Comparison of ENCODE assay signal across 8 mouse cellular contexts in the genomic region with DNA sequence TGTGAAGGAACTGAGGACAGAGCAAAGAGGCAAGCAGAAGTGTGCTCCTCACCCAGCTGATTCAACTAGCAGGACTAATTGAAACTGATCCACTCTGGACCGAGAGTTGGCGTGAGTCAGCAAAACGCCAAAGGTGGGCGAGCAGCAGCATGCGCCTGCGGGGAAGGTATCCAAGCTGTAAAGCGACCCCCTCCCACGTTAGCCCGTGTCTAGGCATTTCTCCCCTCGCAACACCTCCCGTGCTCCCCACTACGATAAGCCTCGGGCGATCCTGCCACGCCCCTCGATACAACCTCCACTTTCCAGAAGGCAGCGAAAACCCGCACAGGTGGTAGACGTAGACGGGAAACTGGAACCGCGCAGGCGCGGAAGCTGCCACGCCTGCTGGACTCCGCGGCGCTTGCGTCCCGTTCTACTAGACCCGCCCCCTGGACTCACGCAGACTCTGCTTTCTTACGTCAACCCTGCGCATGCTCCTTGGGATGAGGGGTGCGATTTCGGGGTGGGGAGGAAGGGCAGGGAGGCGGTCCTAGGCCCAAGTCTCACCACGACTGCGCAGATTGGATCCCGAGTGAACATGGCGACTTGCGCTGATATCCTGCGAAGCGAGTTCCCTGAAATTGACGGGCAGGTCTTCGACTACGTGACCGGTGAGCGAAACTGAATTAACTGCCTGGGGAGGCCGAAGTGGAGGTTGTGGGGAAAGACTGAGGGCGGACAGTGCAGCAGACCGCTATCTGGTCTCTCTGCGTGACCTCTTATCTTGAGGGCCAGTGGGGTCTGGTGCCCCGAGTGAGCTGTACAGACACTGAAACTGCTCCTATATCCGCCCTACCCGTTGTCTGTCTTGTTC. TPM values are rescaled to one million over a fixed set of nuclear protein-coding genes. Genes with fewer than 3 reads are reported as not detected.
DNase-seq lines count a peak whose midpoint lies in the region; ATAC-seq and TF ChIP-seq lines count a peak whose summit lies in the region.

Gene Abcf3 (plus strand): TSS at position 482 of the 853 bp plus-strand sequence.

- peaks cover 18% of the 10 kb centered on the region for H3K4me1 ChIP-seq in embryonic facial prominence, embryonic 13.5 days
- peaks cover 3% of the 10 kb centered on the region; the same call in 1 of the 2 replicates for H3K4me1 ChIP-seq in kidney, adult 2 months (ENCODE audit: control insufficient read depth, insufficient read depth, low read length)
- H3K4me1 ChIP-seq in limb, embryonic 12.5 days (replicated peaks): peaks cover 15% of the 10 kb centered on the region
- H3K4me1 ChIP-seq in midbrain, embryonic 15.5 days: peaks cover 17% of the 10 kb centered on the region
- peaks cover 3% of the 10 kb centered on the region; the same call in 1 of the 2 replicates for H3K4me1 ChIP-seq in spleen, adult 2 months (ENCODE audit: control insufficient read depth, insufficient read depth, insufficient read length)

- under 1% methylated on average over 56 of the region's 56 CpGs for WGBS in embryonic facial prominence, embryonic 13.5 days
- WGBS in kidney, adult 2 months: under 1% methylated on average over 56 of the region's 56 CpGs
- under 1% methylated on average over 56 of the region's 56 CpGs for WGBS in limb, embryonic 12.5 days
- under 1% methylated on average over 56 of the region's 56 CpGs for WGBS in midbrain, embryonic 15.5 days
- WGBS in spleen, adult 2 months: under 1% methylated on average over 56 of the region's 56 CpGs

- H3K27ac ChIP-seq in embryonic facial prominence, embryonic 13.5 days: peak within 1 kb of the TSS; percentile 78
- H3K27ac ChIP-seq in kidney, adult 2 months (ENCODE audit: insufficient read depth, low read depth, low read length): peak within 1 kb of the TSS; percentile 66
- H3K27ac ChIP-seq in limb, embryonic 12.5 days: peak within 1 kb of the TSS; percentile 73
- peak within 1 kb of the TSS; percentile 75 for H3K27ac ChIP-seq in midbrain, embryonic 15.5 days
- H3K27ac ChIP-seq in spleen, adult 2 months (ENCODE audit: insufficient read depth, low read length): peak within 1 kb of the TSS; percentile 70

- H3K9ac ChIP-seq in embryonic facial prominence, embryonic 13.5 days: peak within 1 kb of the TSS; percentile 95
- peak within 1 kb of the TSS; percentile 84 for H3K9ac ChIP-seq in limb, embryonic 12.5 days (replicated peaks)
- peak within 1 kb of the TSS; percentile 79 for H3K9ac ChIP-seq in midbrain, embryonic 15.5 days

- ATAC-seq in embryonic facial prominence, embryonic 13.5 days (ENCODE audit: insufficient number of reproducible peaks, insufficient read depth, low FRiP score, low TSS enrichment, low read depth): peak; percentile 99
- ATAC-seq in limb, embryonic 12.5 days (ENCODE audit: insufficient number of reproducible peaks, insufficient read depth, low FRiP score, low TSS enrichment, low read depth): peak; percentile 98
- peak; percentile 98 for ATAC-seq in midbrain, embryonic 15.5 days (replicated peaks)

- no peaks in the 10 kb centered on the region for H3K9me3 ChIP-seq in embryonic facial prominence, embryonic 13.5 days
- no peaks in the 10 kb centered on the region for H3K9me3 ChIP-seq in limb, embryonic 12.5 days
- no peaks in the 10 kb centered on the region for H3K9me3 ChIP-seq in midbrain, embryonic 15.5 days

- TF ChIP-seq CTCF in kidney, adult 2 months (conservative IDR thresholded peaks at IDR 0.05; ENCODE audit: insufficient read depth, insufficient read length, low read depth, low read length): no peak
- no peak for TF ChIP-seq CTCF in spleen, adult 2 months (IDR thresholded peaks at IDR 0.05; ENCODE audit: extremely low read depth, insufficient read depth, insufficient read length, insufficient replicate concordance)

- TF ChIP-seq POLR2A in kidney, adult 2 months (IDR thresholded peaks at IDR 0.05; ENCODE audit: low read depth, low read length): peak; percentile 92
- TF ChIP-seq POLR2A in spleen, adult 2 months (IDR thresholded peaks at IDR 0.05; ENCODE audit: low read depth, low read length): peak; percentile 59

- peak within 1 kb of the TSS; percentile 90 for H3K4me3 ChIP-seq in embryonic facial prominence, embryonic 13.5 days
- H3K4me3 ChIP-seq in kidney, adult 2 months (ENCODE audit: insufficient read depth, low read depth, low read length): peak within 1 kb of the TSS; percentile 79
- peak within 1 kb of the TSS; percentile 84 for H3K4me3 ChIP-seq in limb, embryonic 12.5 days (replicated peaks)
- peak within 1 kb of the TSS; percentile 79 for H3K4me3 ChIP-seq in midbrain, embryonic 15.5 days
- H3K4me3 ChIP-seq in spleen, adult 2 months (ENCODE audit: extremely low read depth, insufficient read depth, insufficient read length): peak within 1 kb of the TSS; percentile 88

- peak within 1 kb of the TSS; percentile 87 for H3K4me2 ChIP-seq in embryonic facial prominence, embryonic 13.5 days
- peak within 1 kb of the TSS; percentile 87 for H3K4me2 ChIP-seq in limb, embryonic 12.5 days
- H3K4me2 ChIP-seq in midbrain, embryonic 15.5 days: peak within 1 kb of the TSS; percentile 75

- H3K27me3 ChIP-seq in embryonic facial prominence, embryonic 13.5 days: no peaks in the 10 kb centered on the region
- no peaks in the 10 kb centered on the region for H3K27me3 ChIP-seq in kidney, adult 2 months (replicated peaks; ENCODE audit: control insufficient read depth, insufficient read depth, low read length)
- no peaks in the 10 kb centered on the region for H3K27me3 ChIP-seq in limb, embryonic 12.5 days
- no peaks in the 10 kb centered on the region for H3K27me3 ChIP-seq in midbrain, embryonic 15.5 days (replicated peaks)
- H3K27me3 ChIP-seq in spleen, adult 2 months (ENCODE audit: control insufficient read depth, insufficient read depth, low read length): no peaks in the 10 kb centered on the region

- peaks cover 61% of the 10 kb centered on the region for H3K36me3 ChIP-seq in embryonic facial prominence, embryonic 13.5 days
- H3K36me3 ChIP-seq in kidney, adult 2 months (ENCODE audit: control insufficient read depth, insufficient read depth, low read length): peaks cover 1% of the 10 kb centered on the region; the same call in 1 of the 2 replicates
- peaks cover 63% of the 10 kb centered on the region for H3K36me3 ChIP-seq in limb, embryonic 12.5 days
- H3K36me3 ChIP-seq in midbrain, embryonic 15.5 days (replicated peaks): peaks cover 40% of the 10 kb centered on the region
- H3K36me3 ChIP-seq in spleen, adult 2 months (ENCODE audit: control insufficient read depth, insufficient read depth, low read length): peaks cover 22% of the 10 kb centered on the region

- peak; percentile 100 for DNase-seq in 3134 (ENCODE audit: extremely low read depth, insufficient read length, low spot score)
- peak; percentile 98 to 99 for DNase-seq in adrenal gland, postnatal 36 days
- DNase-seq in heart, adult 18-20 months: peak; percentile 98 to 99
- DNase-seq in kidney, adult 2 months: peak; percentile 99
- peak; percentile 98 to 99 for DNase-seq in spleen, adult 2 months (ENCODE audit: low read depth in 1 of 2, low spot score in 2 of 2)

RNA-seq across cellular contexts. Expression of gene Abcf3, which starts in this region (rescaled TPM):
- 10 to 100 TPM; 86.0 to 95.3 TPM for total RNA-seq in adrenal gland, postnatal 36 days (2021)
- polyA plus RNA-seq in embryonic facial prominence, embryonic 13.5 days (2015; fragmentation: Nextera tagmentation; extraction: Ambion mirVana): 65.0 and 77.4 TPM in 2 replicates
- total RNA-seq in heart, adult 18-20 months (2021): 10 to 100 TPM; 61.7 to 70.2 TPM
- 39.0 and 45.1 TPM in 2 replicates for polyA plus RNA-seq in kidney, adult 2 months (2012; rRNA removed)
- 68.9 and 69.8 TPM in 2 replicates for polyA plus RNA-seq in limb, embryonic 12.5 days (2016; fragmentation: Nextera tagmentation; extraction: Ambion mirVana)
- polyA plus RNA-seq in midbrain, embryonic 15.5 days (2015; fragmentation: Nextera tagmentation; extraction: Ambion mirVana): 85.8 and 86.2 TPM in 2 replicates
- 27.3 and 32.6 TPM in 2 replicates for polyA plus RNA-seq in spleen, adult 2 months (2012; rRNA removed)

Comparison
In these comparisons a context has a peak if more than half of its experiments do, and no peak if none do; other contexts are left out.
1. Peak in every context shown above with its lines: DNase-seq, ATAC-seq, H3K4me3 ChIP-seq and H3K27ac ChIP-seq.